Mouse (Mus musculus): Measurements from ENCODE around the gene Msrb1.

The Msrb1 gene

DNA sequence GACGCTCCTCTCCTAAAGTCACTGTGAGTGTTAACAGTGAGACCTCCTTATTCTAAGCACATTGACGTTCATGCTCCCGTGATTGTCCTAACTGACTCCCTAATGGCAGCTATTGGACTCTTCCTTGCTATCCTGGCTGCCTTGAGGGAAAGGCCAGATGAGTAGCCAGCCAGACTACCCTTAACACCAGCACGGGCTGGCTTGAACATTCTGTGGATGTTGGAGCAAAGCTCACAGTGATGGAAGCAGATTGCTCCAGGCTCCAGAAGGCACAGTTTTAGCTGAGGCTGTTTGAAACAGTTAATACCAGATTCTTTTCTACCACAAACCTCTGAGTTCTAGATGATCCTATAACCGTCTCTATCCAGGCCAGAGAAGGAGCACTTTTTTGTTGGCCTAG lies 7.5 kb downstream of the Msrb1 start:
- no peak for DNase-seq (ENCODE audit: low spot score)

DNA sequence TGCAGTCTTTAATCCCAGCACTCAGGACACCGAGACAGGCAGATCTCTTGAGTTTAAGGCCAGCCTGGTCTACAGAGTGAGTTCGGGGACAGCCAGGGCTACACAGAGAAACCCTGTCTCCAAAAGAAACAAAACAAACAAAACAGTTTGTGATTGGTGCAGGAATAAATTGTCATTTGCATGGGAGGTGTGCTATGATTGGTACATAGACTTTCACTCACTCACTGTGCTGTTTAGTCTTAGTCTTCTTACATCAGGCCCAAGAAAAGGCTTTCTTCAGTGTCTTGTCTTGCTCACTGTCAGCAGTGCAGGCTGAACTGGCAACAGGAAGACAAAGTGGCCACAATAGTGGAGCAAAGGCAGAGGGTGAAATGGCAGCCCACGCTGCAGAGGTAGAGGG lies 7.9 kb downstream of the Msrb1 start:
- no peak for DNase-seq (ENCODE audit: low spot score)

DNA sequence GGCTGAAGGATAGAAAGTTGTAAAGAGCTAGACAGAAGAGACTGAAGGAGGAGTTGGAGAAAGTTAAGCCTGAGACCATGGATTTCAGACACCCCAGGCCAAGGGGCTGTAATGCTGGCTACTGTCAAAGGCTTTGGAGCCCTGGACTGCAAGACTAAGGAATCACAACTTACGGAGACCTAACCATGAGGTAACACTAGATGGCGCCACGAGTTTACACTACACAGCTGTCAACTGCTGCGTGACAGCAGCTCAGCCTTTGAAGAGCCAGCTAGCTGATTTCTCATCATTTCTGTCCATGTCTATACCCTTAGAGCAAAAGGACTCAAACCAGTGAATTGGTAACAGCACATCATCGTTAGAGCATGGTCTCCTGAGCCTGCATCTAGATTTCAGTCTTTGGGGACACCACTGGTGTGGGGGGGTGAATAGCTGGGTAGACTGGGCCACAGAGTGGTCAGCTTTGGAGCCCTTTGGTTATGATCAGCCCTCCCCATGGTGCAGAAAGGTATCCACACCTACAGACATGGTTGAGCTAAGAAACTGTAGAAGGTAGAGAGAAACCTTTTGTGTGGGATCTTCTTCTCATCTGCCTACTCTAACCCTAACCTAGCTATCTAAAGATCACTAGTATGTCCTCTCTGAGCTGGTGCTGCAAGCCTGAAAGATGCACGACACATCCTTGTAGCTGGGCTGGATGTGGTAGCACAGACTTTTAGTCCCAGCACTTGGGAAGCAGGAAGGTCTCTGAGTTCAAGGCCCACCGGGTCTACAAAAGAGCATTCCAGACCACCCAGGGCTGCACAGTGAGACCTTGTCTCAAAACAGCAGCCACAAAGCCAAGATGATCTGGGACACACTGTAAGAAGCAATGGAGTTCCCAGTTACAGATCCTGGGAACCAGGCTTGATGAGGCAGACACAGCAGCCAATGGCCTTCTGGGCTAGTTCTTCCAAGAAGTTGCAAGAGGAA lies 9.4 kb downstream of the Msrb1 start:
- DNase-seq (ENCODE audit: low spot score) = peak; percentile 37

DNA sequence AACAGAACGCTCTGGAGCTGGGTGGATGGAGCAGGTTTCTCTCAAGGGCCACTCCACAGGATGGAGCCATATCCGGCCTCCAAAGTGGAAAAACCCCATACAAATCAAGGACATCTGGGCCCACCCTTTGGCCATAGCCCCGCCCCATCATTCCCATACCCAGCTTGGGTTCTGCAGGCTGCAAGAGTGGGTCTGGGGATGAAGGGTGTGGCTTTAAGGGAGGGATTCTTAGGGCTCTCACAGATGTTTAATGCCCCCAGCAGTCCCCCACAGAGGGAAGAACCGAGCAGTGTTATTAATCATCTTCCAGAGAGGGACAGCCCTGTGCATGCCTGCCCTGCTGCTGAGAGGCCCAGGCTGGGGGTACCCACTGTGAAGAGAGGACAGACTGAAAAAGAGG lies 10.5 kb downstream of the Msrb1 start:
- no peak for DNase-seq (ENCODE audit: low spot score)

DNA sequence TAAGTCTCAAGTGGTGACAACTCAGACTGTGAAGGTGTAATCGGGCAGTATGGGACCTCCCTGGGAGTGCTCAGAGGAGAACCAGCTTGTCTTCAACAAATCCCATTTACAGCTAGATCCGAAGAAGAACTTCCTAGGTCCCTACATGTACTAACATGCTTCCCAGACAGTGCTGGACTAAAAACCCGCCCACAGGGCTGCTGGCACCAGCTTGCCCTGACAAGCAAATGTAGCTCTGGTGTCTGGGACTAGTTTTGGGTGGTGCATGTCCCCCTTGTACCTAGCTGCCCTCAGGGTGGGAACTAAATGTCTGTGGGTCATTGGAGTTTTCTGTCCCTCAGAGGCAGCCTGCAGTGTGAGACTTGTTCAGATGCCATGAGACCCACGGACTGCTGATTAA lies 15.1 kb downstream of the Msrb1 start:
- no peak for DNase-seq (ENCODE audit: low spot score)

DNA sequence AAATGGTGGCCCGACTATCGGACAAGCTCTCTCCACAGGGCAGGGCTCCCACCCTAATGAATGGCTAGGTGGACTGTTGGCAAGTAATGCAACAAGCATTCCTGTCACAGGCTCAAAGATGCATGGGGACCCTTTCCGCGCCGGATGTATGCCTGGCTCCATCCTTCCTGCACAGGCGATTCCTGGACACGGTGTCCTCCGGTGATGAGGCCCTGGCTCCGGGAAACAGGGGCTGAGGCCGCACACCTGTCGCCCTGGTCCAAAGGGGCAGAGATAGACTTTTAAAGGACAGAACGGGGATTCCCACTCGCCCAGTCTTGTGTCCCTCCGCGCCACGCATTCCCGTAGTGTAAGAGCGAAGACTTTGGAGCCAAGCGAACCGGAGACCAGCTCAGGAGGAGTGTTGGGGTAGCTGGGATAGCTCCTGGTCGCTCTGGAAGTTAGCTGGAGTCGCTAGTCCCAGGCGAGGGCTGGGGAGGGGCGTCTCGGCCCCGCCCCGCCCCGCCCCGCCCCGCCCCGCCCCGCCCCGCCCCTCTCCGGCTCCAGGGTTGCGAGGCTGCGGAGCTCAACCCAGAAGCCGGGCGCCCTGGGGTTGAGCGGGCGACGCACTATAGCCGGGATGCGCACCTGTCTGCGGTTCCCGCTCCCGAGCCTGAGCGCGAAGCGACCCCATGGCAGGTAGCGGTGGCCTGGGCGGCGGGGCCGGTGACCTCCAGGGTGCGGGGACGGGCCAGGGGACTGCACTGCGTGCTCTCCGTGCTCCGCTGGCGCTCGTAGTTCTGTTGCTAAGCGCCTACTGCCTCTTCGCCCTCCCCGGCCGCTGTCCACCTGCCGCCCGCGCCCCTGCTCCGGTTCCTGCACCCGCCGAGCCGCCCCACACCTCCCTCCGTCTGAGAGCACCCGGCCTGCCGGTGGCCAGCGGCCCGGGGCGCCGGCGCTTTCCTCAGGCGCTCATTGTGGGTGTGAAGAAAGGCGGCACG lies 16.3 kb downstream of the Msrb1 start, which contains the start of gene Hs3st6:
Gene Hs3st6, plus strand, starts transcription at position 574 of the 980 bp plus-strand sequence.
- DNase-seq (ENCODE audit: low spot score) = no peak

DNA sequence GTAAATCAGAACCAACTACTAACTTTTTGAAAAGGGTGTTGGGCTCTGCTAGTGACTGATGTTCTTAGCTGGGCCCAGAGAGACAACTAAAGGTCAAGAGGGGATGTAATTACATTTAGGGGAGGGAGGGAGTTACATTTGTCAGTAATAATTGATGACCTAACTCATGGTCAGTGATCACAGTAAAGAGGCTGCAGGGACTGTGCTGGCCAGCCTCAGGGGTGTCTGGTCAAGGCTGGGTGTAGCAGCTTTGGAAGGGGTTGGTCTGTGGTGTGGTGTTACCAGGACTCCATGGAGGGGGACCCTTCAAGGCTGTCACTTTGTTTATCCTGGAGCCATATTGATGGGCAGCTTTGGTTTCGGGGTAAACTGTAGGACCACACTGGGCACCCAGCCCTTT lies 21.0 kb downstream of the Msrb1 start:
- no peak for DNase-seq (ENCODE audit: low spot score)

DNA sequence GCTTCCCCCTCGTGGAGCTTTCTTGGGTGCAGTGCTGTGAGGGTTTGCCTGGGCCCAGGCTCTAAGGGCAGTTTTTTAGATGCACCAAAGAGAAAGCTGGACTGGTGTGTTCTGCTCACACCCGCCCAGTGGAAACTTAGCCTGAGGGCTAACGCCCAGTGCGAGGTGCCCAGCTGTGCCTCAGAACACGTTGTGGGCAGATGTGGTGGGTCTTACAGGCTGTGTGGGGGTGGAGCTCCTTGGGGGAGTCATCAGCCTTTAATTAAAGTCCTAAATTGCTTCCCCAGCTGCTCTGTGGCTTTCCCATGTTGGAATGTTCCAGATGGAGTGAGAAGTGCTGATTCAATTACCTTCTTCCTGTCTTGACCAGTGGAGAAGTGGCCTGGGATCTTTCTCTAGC lies 24.7 kb downstream of the Msrb1 start:
- no peak for DNase-seq (ENCODE audit: low spot score)

DNA sequence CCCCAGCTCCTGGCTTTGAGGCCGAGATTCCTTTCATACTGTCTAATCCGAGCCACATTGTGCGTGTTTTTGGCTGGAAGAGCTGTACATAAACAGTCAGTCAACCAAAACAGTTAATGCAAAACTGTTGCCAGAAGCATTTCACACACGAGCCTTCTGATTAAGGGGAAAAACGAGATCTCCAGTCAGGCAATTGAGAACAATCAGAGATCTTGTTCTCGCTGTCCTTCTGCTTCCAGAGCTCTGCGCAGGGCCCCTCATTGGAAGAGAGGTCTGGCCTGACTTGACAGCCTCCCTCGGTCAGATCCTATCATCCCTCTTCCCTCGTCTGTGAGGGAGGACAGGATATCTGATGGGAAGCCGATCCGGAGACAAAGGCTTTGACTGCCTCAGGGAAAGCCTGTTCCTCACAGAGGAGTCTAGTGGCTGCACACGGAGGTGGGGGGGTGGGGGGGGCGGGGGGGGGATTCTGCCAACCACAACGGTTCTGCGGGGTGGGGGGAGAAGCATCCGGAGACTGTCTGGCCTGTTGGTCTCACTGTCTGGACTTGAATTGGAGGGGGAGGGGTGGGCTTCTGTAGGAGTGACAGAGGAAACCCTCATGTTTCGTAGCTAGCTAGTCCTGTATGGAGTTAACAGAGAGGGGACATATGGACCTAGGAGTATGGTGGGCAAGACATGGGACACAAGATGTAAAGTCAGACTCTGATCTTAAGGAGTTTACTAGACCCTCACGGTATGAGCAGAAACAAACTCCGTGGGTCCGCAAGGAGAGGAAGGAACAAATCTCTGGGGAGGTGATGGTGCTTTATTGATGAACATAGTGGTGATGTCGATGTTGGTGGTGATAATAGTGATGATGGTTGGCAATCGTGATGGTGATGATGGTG lies 28.8 kb downstream of the Msrb1 start:
- DNase-seq (ENCODE audit: low spot score) = no peak

DNA sequence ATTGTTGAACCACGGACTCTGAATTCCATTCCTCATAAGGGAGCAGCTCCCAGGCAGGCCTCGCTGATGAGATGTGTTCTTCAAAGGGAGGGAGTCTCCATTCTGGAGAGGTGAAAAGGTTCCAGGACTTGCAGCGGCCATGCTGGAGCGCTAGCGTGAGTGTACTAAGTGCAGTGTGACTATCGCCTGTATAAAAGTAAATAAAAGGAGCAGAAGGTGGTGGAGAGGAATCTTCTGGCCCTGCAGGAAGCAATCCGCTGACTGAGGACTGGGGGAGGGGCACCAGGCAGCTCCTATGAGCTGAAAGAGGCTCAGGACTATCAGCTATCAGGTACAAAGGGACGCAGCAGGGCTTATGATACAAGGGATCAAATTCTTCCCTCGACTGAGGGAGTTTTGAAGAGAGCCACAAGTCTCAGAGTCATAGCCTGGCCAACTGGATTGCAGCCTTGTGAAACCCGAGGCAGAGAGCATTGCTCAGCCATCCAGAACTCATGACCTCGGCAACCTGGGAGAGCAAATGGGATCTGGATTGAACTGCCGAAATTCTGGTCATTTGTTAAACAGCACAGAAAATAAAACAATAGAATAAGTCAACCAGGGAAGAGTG lies 29.9 kb downstream of the Msrb1 start:
- no peak for DNase-seq (ENCODE audit: low spot score)

DNA sequence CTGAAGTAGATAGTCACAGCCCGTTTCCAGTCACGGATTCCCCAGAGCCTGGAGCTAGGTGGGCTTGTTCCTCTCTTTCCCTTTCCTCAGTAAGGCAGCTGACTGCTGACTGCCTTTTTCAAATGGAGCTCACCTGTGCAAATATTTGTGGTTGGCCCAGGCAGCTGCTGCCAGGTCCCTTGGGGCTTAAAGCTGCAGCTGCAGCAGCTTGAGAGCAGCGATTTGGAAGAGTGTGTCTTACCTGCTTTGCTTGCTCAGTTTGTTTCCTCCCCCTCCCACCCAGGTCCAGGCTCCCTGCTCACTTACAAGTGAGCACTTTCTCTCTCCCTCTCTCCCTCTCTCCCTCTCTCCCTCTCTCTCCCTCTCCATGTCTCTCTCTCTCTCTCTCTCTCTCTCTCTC lies 32.7 kb downstream of the Msrb1 start:
- DNase-seq (ENCODE audit: low spot score) = no peak

DNA sequence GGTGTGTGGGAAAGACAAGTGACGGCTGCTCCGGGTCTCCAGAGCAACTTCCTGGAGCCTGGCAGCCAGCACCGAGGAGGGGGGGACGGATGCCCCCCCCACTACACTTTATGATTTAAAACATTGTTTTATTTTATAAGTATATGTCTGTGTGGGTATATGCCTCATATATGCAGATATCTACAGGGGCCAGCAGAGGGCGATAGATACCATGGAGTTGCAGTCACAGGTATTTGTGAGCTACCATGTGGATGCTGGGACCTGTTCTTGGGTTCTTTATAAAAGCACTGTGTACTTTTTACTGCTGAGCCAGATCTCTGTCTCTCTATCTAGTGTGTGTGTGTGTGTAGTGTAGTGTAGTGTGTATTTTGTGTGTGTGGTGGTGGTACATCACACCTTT lies 36.8 kb downstream of the Msrb1 start:
- DNase-seq (ENCODE audit: low spot score) = no peak

DNA sequence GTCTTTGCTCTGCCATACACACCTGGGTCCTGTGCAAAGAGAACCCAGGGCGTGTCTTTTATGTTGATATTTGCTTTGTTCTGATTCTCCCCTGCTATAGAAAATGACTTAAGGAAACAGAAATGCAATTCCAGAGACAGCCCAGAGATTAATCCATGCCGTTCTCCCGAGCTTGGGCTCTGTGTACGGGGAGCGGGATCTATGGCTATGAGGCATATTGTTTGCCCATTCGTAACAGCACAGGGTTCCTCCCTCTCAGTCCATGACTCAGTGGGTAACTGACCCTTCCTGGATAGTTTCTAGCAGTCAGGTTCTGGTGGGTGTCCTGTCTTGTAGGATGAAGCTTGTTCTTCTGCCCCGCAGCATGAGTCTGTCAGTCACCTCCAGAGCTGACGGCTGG lies 38.7 kb downstream of the Msrb1 start:
- no peak for DNase-seq (ENCODE audit: low spot score)

DNA sequence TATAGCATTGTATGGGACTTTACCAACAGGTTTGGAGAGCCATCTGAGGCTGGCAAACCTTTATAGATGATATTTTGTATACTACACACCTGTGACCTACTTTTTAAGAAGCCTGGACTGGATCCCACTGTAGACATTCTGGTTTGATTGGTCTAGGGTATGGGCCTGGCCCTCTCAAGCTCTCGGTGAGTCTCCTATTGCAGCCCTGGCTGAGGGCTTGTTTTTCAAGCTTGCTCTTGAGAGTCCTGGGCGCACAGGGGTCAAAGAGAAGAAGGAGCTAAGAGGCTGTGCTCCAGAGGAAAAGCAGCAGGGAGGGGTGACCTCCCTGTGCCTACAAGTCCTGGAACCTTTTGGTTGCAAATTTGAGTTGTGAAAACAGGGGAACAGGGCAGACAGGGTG lies 40.6 kb downstream of the Msrb1 start:
- DNase-seq (ENCODE audit: low spot score) = no peak

DNA sequence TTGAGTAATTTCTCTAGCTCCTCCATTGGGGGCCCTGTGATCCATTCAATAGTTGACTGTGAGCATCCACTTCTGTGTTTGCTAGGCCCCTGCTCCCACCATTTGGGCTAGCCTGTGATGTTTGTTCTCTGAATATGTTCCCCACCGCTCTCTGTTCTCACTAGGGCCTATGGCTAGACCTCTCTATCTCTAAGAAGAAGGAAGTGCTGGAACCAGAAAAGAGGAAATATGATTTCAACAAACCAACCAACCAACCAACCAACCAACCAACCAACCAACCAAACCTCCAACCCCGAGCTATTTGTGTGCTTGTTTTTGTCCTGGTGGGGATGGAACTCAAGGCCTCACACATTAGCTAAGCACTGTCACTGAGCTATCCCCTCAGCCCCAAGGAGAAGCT lies 44.4 kb downstream of the Msrb1 start:
- no peak for DNase-seq (ENCODE audit: low spot score)

DNA sequence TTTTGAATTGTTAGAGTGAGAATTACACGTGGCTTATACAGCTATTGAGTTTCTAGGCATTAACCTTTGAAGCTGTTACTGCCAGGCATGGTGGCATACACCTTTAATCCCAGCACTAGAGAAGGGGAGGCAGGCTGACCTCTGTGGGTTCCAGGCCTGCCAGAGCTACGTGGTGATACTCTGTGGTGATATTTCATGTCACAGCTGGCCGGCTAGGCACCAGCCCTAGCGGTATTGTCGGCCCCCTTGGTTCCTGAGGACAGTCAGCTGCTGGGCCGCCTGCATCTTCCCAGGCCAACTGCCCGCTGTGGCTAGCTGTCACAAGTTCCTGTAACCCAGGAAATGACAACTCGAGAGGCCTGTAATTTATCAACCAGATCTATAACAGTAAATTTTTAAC lies 55.7 kb downstream of the Msrb1 start:
- DNase-seq (ENCODE audit: low spot score) = no peak

Measured in urinary bladder, postnatal 10 days (tissue).